Mouse (Mus musculus): Measurements from ENCODE around the gene Tppp3. TPM values are rescaled to one million over a fixed set of nuclear protein-coding genes. Genes with fewer than 3 reads are reported as not detected.

Tppp3 gene
- 42.6 and 57.0 TPM in 2 replicates for total RNA-seq (2021)
- long read RNA-seq, experiment 1, transcript Tppp3-201 (4 exons, 1,127 nt): major isoform, 29 of 30 reads
- long read RNA-seq, experiment 1, partial matches to known transcripts: 1 of 30 reads
- long read RNA-seq, experiment 1, other reads (novel, unspliced or antisense): 0 of 30 reads
- long read RNA-seq, experiment 2, transcript Tppp3-201 (4 exons, 1,127 nt): major isoform, 19 of 19 reads
- long read RNA-seq, experiment 2, partial matches to known transcripts: 0 of 19 reads
- long read RNA-seq, experiment 2, other reads (novel, unspliced or antisense): 0 of 19 reads

DNA sequence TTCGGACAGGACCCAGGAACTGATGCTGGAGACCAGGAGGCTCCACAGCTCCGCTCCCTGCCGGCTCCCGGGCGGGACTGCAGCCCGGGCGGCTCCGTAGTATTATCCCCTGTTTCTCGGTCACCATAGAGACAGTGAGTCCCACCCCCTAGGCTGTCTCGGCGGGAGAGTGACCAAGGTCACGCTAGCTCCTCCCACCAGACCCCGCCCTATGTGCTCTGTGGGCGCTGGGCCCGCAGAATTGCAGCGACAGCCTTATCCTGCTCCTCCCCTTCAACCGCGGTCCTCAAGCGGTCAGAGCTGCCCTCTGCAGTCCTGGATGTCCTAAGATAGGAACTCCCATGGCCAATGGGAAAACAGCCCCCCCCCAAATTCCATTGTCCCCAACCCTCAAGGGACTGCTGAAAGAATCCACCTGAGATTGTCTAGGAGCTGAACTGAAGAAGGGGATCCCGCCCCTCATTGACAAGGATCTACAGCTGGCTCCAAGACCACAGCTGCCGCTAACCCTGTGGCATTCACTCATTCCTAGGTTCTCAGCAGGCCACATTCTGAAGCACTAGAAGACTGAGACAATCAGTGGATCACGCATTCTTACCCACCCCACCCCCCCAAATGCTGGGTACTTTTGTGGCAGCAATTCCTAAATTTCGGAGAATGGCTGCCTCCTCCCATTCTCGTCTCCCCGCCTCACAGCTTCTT lies at the start of gene Tppp3:
TSS of gene Tppp3 (minus strand) at position 213 of the 702 bp plus-strand sequence.
- peak; percentile 95 for DNase-seq

DNA sequence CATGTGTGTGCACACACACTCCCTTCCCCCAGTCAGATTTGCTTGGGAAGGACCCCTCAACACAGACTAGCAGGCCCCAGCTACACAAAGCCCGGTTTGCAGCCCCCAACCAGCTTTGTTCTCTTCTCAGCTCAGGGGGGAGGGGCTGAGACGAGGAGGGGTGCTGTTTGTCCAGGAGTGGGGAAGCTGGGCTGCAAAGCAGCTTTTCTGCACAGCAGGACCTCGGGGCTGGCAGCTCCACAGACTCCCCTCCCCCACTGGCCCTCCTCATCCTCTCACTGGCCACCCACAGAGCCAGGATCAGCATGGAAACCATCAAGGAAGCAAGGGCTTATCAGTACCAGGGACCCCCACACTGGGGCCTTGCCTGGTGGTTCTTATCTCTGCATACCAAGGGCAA lies 49.7 kb upstream of the Tppp3 start:
- no peak for DNase-seq

GRCm38 (mm10) chr8:105520521-105520920 lies 49.2 kb upstream of the Tppp3 start:
- no peak for DNase-seq

GRCm38 (mm10) chr8:105519591-105519990 lies 48.3 kb upstream of the Tppp3 start:
- no peak for DNase-seq

DNA sequence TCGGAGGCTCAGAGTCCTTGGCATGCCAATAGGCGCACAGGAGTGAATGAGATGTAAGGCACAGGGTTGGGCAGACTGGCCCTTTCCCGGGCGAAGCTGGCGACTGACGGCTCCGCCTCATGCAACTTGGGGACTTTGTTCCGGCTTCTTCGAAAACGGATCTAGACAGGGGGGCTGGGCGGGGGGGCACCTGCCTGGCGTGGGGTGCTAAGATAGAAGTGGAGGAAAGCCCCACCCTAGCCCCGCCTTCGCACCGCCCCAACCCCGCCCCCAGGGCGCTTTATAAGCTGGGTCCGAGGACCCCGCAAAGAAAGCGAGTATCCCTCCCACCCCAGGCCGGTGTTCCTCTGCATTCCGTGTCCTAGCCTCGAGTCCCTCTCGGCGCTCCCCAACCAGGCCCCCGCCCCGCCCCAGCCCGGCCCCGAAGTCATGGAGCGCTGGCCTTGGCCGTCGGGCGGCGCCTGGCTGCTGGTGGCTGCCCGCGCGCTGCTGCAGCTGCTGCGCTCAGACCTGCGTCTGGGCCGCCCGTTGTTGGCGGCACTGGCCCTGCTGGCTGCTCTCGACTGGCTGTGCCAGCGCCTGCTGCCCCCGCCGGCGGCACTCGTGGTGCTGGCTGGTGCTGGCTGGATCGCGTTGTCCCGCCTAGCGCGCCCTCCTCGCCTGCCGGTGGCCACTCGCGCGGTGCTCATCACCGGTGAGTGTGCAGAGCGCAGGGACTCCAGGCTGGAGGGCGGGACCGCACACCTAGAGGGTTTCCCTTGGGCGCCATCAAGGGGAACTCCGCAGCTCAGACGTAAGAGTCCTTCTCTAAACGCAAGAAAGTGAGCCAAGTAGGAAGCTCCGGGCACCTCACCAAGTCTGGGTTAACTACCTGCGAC lies 47.3 kb upstream of the Tppp3 start, which contains the start of gene Hsd11b2:
TSS of gene Hsd11b2 (plus strand) at position 320 of the 878 bp plus-strand sequence.
- peak; percentile 74 for DNase-seq

DNA sequence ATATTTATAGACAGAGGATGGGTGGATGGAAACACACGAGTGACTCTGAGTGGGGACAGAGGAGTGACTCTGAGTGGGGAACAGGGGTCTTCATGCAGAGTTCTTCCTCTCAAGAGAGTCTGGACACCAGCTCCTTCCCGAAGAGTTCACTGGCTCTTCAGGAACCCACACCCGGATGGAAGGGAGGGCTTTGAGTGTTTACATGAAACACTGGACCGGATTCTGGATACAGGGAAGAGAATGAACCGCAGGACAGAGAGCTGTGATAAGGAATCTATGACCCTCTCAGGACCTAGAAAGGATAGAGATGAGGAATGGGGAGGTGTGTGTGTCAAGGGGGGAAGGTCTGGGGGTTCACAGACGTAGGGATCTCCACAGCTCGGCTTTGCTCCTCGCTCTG lies 46.0 kb upstream of the Tppp3 start:
- DNase-seq: no peak

DNA sequence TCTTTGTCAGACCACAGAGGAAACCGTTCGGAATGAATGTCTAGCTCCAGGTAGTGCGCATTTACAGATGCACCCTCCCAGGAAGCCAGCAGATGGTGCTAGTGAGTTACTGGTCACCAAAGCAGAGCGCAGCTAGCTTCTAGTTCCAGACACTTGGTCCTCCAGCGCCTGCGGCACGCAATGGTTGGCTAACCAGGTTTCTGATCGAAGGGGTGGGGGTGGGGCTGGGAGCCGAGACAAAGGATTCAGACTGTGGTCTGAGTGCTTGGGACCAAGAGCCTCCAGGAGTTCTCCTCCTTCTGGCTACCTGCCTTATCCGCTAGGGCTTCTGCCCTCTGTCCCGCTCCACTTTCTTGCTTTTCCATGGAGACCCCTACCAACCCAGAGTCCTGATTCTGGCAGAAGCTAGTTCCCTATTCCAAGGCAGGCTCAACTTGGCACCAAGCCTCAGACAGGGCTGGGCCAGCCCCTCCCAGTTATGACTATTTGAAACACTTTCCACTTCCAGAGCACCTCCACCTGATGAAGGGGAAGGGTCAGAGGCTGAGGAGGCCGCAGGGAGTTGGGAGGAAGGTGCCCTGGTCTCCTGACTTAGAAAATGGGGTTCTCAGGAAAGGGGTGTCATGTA lies 44.8 kb upstream of the Tppp3 start:
- DNase-seq: peak; percentile 86

DNA sequence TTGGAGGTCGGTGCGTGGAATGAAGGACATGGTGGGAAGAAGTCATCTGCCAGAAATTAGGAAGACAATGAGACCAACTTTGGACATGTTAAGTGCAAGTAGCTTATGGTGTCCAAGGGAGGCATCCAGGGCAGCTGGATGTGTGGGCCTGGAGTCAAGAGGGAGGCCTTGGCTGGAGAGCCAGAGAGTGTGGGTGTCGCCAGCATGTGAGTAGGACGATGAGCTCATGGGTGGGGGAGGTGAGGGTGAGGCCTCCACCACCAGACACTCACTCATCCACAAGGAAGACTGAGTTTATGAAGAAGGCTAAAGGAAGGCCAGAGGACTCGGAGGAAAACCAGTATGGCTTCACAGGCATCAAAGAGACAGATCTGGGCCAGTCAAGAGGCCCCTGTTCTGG lies 43.3 kb upstream of the Tppp3 start:
- DNase-seq: peak; percentile 82

- DNase-seq: no peak
Observed at GRCm38 (mm10) chr8:105514194-105514593, 42.9 kb upstream of the Tppp3 start.

GRCm38 (mm10) chr8:105509997-105510735 lies 38.8 kb upstream of the Tppp3 start:
- no peak for DNase-seq

- DNase-seq: no peak
Observed at GRCm38 (mm10) chr8:105508758-105509157, 37.4 kb upstream of the Tppp3 start.

DNA sequence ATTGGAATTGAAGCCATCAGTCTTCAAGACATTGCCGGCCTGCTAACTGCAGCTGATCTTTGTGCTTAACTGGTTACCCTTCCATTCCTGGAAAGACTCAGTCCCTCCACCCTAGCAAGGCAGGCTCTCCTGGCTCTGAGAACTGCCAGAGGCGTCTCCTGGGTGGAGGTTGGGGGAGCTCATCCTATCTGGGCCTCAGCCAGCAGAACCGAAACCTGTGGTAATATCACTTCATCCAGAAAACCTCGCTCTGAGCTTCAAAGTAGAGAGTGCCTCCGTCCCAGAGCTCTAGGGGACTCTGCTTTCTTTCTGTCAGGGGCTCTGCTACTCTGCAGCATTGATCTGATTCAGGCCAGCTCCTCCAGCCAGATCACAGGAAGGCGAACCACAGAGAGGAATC lies 35.7 kb upstream of the Tppp3 start:
- DNase-seq: no peak

DNA sequence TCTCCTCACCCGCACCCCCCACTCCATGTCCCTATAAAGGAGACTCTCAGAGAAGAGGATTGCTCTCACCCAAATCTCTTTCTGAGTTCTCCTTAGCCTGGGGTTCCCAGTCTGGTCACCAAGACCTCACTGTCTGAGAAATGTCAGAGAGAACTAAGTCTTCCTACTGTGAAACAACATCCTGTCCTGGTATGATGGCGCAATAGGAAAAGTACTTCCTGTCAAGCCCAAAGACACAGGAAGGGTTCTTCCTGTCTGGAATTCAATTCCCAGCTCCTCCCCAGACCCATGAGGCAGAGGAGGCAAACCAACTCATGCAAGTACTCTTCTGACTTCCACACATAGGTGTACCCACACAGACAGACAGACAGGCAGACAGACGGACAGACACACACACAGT lies 33.3 kb upstream of the Tppp3 start:
- DNase-seq: no peak

DNA sequence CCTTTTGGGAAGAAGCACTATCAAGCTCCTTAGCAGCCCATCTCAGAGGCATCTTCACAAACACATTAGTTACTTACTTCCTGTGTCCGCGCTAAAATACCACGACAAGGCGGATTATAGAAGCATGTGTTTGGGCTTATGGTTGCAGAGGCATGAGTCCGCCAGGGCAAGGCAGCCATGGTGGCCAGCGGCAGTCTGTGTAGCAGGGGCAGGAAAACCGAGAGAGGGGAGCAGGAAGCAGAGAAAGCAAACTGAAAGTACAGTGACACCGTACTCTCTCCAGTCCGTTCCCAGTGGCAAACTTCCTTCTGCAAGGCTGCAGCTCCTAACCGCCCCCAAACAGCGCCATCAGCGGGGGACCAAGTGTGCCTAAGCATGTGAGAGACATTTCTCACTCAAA lies 28.5 kb upstream of the Tppp3 start:
- no peak for DNase-seq

GRCm38 (mm10) chr8:105496439-105497180 lies 25.3 kb upstream of the Tppp3 start, which contains the start of gene Zdhhc1:
Gene Zdhhc1 (minus strand): TSS chr8:105496902.
- peak; percentile 95 for DNase-seq

DNA sequence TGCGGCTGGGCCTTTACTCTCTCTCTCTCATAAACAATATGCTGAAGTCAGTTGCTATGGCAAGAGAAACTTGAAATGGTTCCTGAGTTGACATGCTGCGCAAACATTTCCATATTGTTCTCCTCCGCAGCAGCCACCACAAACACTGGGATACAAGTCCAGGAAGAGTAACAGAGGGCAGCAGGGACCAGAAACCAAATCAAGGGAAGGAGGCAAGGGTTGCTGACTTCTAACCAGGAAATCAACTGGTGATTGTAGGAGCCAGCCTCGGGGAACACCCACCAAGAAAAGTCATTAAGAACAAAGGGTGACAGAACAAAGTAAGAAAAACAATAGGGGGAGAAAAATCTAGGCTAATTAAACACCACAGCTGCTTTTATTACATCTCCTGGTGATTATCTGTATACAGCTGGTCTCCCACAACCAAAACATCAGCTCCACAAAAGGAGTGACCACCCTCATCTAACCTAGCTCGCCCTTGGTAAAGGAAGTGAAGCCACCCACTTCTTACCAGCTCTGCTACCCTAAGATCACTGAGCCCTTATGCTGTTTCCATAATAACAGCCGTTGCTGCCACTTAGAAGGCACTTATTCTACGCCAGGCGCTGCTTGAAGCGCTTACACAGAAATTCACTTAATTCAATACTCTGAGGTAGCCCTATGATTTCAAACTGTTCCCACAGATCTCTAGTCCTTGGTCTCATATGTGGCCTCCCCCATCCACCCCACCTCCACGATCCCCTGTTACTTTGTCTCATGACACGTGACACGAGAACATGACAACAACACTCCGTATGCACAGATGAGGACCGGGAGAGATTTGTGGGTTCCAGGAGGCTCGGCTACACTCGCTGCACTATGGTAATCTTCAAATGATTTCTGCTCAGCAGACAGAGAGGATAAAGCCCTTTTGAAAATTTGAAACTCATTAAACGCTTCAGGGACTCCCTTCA lies 24.3 kb upstream of the Tppp3 start:
- DNase-seq: no peak

GRCm38 (mm10) chr8:105494566-105494965 lies 23.2 kb upstream of the Tppp3 start:
- DNase-seq: no peak

DNA sequence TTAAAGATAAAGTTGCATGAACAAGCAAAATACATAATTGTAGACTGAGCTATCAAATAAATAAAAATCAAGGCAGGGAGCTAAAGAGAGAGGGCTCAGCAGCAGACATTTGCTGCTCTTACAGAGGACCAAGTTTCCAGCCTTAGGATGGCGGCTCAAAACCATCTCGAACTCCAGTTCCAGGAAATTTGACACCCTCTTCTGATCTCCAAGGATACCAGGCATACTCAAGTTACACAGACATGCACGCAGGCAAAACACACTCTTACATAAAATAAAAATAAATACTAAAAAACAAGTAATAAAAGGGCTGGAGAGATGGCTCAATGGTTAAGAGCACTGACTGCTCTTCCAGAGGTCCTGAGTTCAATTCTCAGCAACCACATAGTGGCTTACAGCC lies 22.2 kb upstream of the Tppp3 start:
- no peak for DNase-seq

DNA sequence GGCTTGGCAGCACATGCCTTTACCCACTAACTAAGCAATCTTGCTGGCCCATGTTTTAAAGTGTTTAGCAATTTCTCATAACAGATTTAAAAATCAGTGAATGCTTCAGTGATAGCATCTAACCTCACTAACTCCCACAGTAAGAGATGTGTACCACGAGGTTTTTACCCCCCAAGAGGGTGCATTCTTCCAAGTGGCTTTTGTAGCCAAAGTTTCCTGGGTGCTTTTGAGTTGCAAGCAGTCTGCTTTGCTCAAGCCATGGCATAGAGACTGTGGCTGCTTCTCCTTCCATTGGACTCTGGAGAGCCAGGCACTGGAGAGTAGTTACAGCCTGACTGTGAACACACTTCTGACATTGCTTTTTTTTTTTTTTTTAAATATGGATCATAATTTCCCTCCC lies 18.0 kb upstream of the Tppp3 start:
- no peak for DNase-seq

DNA sequence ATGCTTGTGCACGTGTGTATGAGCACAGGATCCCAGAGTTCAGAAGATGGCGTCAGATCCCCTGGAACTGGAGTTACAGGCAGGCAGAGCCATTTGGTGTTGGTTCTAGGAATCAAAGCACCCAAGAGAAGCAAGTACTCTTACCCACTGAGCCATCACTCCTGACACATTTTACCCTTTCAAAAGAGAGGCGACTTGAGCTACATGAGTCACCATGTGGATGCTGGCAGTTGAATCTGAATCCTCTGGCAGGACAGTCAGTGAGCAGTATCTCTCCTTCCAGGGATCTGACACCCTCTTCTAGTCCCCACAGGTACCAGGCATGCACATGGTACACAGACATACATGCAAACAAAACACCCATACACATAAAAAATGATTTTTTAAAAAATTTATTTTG lies 16.8 kb upstream of the Tppp3 start:
- DNase-seq: no peak
